ENCODE assay signal across 12 mouse cellular contexts in the genomic region with DNA sequence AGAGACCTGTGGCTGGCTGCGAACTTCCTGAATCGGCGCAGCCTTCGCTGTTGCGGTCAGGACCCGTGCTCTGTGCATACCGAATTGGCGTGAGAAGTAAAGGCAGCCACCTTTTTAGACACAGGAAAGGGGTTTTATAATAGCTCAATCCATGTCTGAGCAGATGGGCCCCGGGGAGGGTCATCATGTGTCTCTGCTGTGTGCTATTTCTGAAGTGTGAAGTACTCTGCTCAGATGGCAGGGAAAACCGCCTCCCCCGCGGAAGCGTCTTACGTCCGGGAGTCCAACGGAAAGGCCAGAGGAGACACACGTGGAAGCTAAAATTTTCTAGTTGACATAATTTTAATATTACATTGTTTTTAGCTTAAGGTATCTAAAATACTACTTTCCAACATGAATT. TPM values are rescaled to one million over a fixed set of nuclear protein-coding genes. Genes with fewer than 3 reads are reported as not detected.
DNase-seq lines count a peak whose midpoint lies in the region; ATAC-seq lines count a peak whose summit lies in the region.
"Had no signal": no experiment of that assay in that cellular context is flagged by ENCODE, and none has a peak within 500 bp of the region (broad histone marks: within the 10 kb centered on the region; RNA-seq: fewer than 3 reads in every experiment).

No protein-coding gene starts in this region.

- no peak for ATAC-seq in heart, embryonic 14.5 days (ENCODE audit: insufficient number of reproducible peaks, insufficient read depth, low FRiP score, low read depth)
- ATAC-seq in megakaryocyte progenitor cell, adult 5-6 weeks (replicated peaks; ENCODE audit: poor library complexity), result no peak
- ATAC-seq: forebrain, embryonic 13.5 days; hindbrain, embryonic 16.5 days; liver, embryonic 12.5 days had no signal

- WGBS in heart, embryonic 14.5 days, result 55% methylated on average over 17 of the region's 17 CpGs

- no peaks in the 10 kb centered on the region for H3K9me3 ChIP-seq in heart, embryonic 14.5 days (ENCODE audit: control insufficient read depth, low read length)
- H3K9me3 ChIP-seq: embryonic facial prominence, embryonic 10.5 days; forebrain, embryonic 13.5 days; liver, embryonic 12.5 days had no signal

- H3K4me1 ChIP-seq in heart, embryonic 14.5 days (ENCODE audit: control insufficient read depth in 2 of 2, insufficient read depth in 2 of 2, low read length in 2 of 2), result peaks cover 28 to 50% of the 10 kb centered on the region in 2 experiments

- no peak overlapping the region for H3K4me3 ChIP-seq in heart, embryonic 14.5 days (ENCODE audit: control insufficient read depth in 1 of 2, insufficient read depth in 1 of 2, low read depth in 1 of 2, low read length in 2 of 2)
- H3K4me3 ChIP-seq: embryonic facial prominence, embryonic 10.5 days; forebrain, embryonic 13.5 days; liver, embryonic 12.5 days had no signal

- DNase-seq in heart, postnatal 36 days, result no peak
- DNase-seq in cerebellum, adult 8-10 months, result peak; percentile 58
- peak; percentile 22 to 45 for DNase-seq in frontal cortex, postnatal 10 days (ENCODE audit: low spot score in 2 of 2)
- peak; percentile 60 to 65 for DNase-seq in left cerebral cortex, postnatal 36 days (ENCODE audit: low spot score in 2 of 2)
- DNase-seq in adrenal gland, adult (ENCODE audit: inconsistent age in 2 of 2, low spot score in 1 of 2), result no peak
- DNase-seq: kidney, postnatal 36 days had no signal

- intact Hi-C loops in heart, postnatal 36 days (cut with DNase I), result no loop called here
- intact Hi-C loops in left cerebral cortex, postnatal 36 days (cut with DNase I), result no loop called here

- H3K27ac ChIP-seq in heart, embryonic 14.5 days (replicated peaks in 1 of 2; ENCODE audit: control insufficient read depth in 1 of 2, insufficient read depth in 1 of 2, low read depth in 2 of 2, low read length in 2 of 2), result peak overlapping the region in 1 of 2 experiments; percentile 67; a peak in 2 of 4 replicates
- H3K27ac ChIP-seq: embryonic facial prominence, embryonic 10.5 days; forebrain, embryonic 13.5 days; liver, embryonic 12.5 days had no signal

- H3K9ac ChIP-seq in heart, embryonic 14.5 days (ENCODE audit: low read length), result peak overlapping the region; percentile 41
- H3K9ac ChIP-seq: forebrain, embryonic 13.5 days; liver, embryonic 12.5 days had no signal

- H3K4me2 ChIP-seq in heart, embryonic 14.5 days (ENCODE audit: low read length), result peak overlapping the region; percentile 23; the same call in 1 of the 2 replicates
- H3K4me2 ChIP-seq: forebrain, embryonic 13.5 days; liver, embryonic 12.5 days had no signal

- H3K36me3 ChIP-seq in heart, embryonic 14.5 days (ENCODE audit: control insufficient read depth, insufficient read depth, low read length), result no peaks in the 10 kb centered on the region
- H3K36me3 ChIP-seq: embryonic facial prominence, embryonic 10.5 days; liver, embryonic 12.5 days had no signal

- H3K27me3 ChIP-seq in heart, embryonic 14.5 days (ENCODE audit: control insufficient read depth, insufficient read depth, low read length), result no peaks in the 10 kb centered on the region
- H3K27me3 ChIP-seq: forebrain, embryonic 13.5 days; liver, embryonic 12.5 days had no signal

RNA-seq across cellular contexts. Expression of a gene that starts 42.5 kb away (rescaled TPM):
- polyA plus RNA-seq in heart, embryonic 14.5 days (2014; fragmentation: Nextera tagmentation; extraction: Ambion mirVana), result 13.6 and 15.9 TPM in 2 replicates
- 100 to 1,000 TPM; 188 to 201 TPM for total RNA-seq in heart, postnatal 36 days (2021)
- total RNA-seq in left cerebral cortex, postnatal 36 days (2021), result 100 to 1,000 TPM; 173 to 186 TPM
- 23.2 and 24.7 TPM in 2 replicates for total RNA-seq in megakaryocyte progenitor cell, adult 5-6 weeks (2015)
- 9.7 and 10.3 TPM in 2 replicates for total RNA-seq in megakaryocyte progenitor cell, adult 5-6 weeks (2017)

Comparison
In these comparisons a context has a peak if more than half of its experiments do, and no peak if none do; other contexts are left out.
1. DNase-seq: peak in cerebellum, adult 8-10 months (single experiment), frontal cortex, postnatal 10 days (2 of 2) and left cerebral cortex, postnatal 36 days (2 of 2); none in heart, postnatal 36 days (0 of 2) and adrenal gland, adult (0 of 2).
2. RNA of a gene that starts 42.5 kb away (total RNA-seq): 188 to 201 TPM in heart, postnatal 36 days and 173 to 186 TPM in left cerebral cortex, postnatal 36 days; 9.7 to 24.7 TPM in megakaryocyte progenitor cell, adult 5-6 weeks; every median in the first group is over 4 times any median in the second.